Mouse (Mus musculus): ENCODE measurements around the gene Btbd11.

DNA sequence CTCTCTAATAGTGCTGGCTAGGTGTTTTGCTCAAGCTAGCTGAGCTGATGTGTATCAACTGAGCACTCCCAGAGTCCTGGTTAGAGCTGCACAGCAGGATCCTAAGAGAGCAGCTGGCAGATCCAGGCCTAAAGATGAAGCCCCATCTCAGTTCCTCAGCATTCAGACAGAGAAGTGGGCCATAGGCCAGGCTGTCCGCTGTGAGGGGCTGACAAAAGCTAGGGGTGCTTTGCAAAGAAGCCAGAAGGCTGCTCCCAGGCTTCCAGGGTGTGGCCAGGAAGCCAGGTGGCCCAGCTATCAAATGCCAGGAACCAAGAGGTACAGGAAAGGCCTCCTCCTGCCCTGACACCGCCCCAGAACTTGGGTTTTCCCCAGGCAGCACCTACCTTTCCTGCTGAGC is 140.0 kb downstream of the Btbd11 start:
- TF ChIP-seq CTCF (IDR thresholded peaks at IDR 0.05; ENCODE audit: extremely low read depth, insufficient read depth, low read length) (no peak), POLR2A (IDR thresholded peaks at IDR 0.05; ENCODE audit: extremely low read depth, insufficient read depth, low read length) (no peak)

Data from cortical plate, adult 2 months (tissue).